Mouse (Mus musculus) Patski (cell line): ENCODE results near the gene Slc45a3. TPM values are rescaled to one million over a fixed set of nuclear protein-coding genes. Genes with fewer than 3 reads are reported as not detected.

Experiments used
- ATAC-seq: fragments of 100-300 bp; one replicate; pipeline ENCODE4 v1.8.0; 2021
- CTCF ChIA-PET: fragments of 350-600 bp; sonication (Branson Sonifier 250); formaldehyde crosslinking; loops from one replicate; lab custom pipeline; 2022; ENCODE audit warnings: inconsistent platforms; lab: Charles Lee
- POLR2A ChIA-PET: fragments of 350-600 bp; sonication (Branson Sonifier 250); formaldehyde crosslinking; loops from one replicate; lab custom pipeline; 2022; ENCODE audit warnings: antibody characterized with exemption, inconsistent platforms; lab: Charles Lee
- DNase-seq: peaks from one replicate; pipeline ENCODE4 v3.0.0-alpha.2; 2011; ENCODE audit warnings: low read depth, low spot score
- H3K27me3 ChIP-seq: fragments of 371-371 bp; one replicate; pipeline ENCODE4 v1.5.1; 2021
- CTCF ChIP-seq: fragments of 100-300 bp; IDR thresholded peaks from one replicate; pipeline ENCODE4 v1.5.1; 2021
- in situ Hi-C: fragments of 300-500 bp; cut with MboI; formaldehyde crosslinking; loops from 3 replicates; pipeline ENCODE4 v1.11.1; 2018; ENCODE audit warnings: low pct_unique_long_range_greater_than_20kb, mixed read lengths
- polyA plus RNA-seq: library from polyadenylated mRNA; unstranded; gene quantifications from one replicate; pipeline ENCODE4 v1.2.3, GENCODE M21; 2021

Slc45a3 gene
- polyA plus RNA-seq, 1 experiment from 2014 or later: 0.65 TPM

- no peak for DNase-seq
- TF ChIP-seq CTCF: no peak
- H3K27me3 ChIP-seq: no peaks in the 10 kb centered on the region
- in situ Hi-C loops: no loop called here
- POLR2A ChIA-PET: interaction anchor here (0.5 kb wide), 1 partner anchor 11 kb away, joined by 3 read pairs; no protein-coding TSS in a partner anchor
- ATAC-seq: no peak
- CTCF ChIA-PET: no interaction called here
Measured at GRCm38 (mm10) chr1:132019876-132020275, 57.1 kb downstream of the Slc45a3 start.

GRCm38 (mm10) chr1:132022107-132022506 lies 59.3 kb downstream of the Slc45a3 start:
- no peak for TF ChIP-seq CTCF
- DNase-seq: no peak
- no peak for ATAC-seq
- ChIA-PET CTCF (no interaction called here), POLR2A (interaction anchor here (0.6 kb wide), 1 partner anchor 215 kb away, joined by 3 read pairs; no protein-coding TSS in a partner anchor)
- in situ Hi-C loops: no loop called here
- no peaks in the 10 kb centered on the region for H3K27me3 ChIP-seq

GRCm38 (mm10) chr1:132026925-132027646 lies 64.3 kb downstream of the Slc45a3 start:
- CTCF ChIA-PET: no interaction called here
- in situ Hi-C loops: no loop called here

GRCm38 (mm10) chr1:132027978-132028377 lies 65.2 kb downstream of the Slc45a3 start:
- ChIA-PET POLR2A (no interaction called here), CTCF (no interaction called here)
- no peaks in the 10 kb centered on the region for H3K27me3 ChIP-seq
- ATAC-seq (no peak), DNase-seq (no peak)
- TF ChIP-seq CTCF: no peak
- in situ Hi-C loops: no loop called here

More at GRCm38 (mm10) chr1:132026925-132027646, 64.3 kb downstream of the Slc45a3 start:
- TF ChIP-seq CTCF: no peak
- H3K27me3 ChIP-seq: no peaks in the 10 kb centered on the region
- POLR2A ChIA-PET: no interaction called here
- no peak for DNase-seq
- ATAC-seq: no peak

GRCm38 (mm10) chr1:132028413-132028812 lies 65.6 kb downstream of the Slc45a3 start:
- TF ChIP-seq CTCF: no peak
- in situ Hi-C loops: no loop called here
- DNase-seq (no peak), ATAC-seq (no peak)
- ChIA-PET CTCF (no interaction called here), POLR2A (no interaction called here)
- H3K27me3 ChIP-seq: no peaks in the 10 kb centered on the region

GRCm38 (mm10) chr1:132030574-132030973 lies 67.8 kb downstream of the Slc45a3 start:
- no peaks in the 10 kb centered on the region for H3K27me3 ChIP-seq
- CTCF ChIA-PET: interaction anchor here (0.9 to 1.3 kb wide), 4 partner anchors 13 to 25 kb away, joined by 3 read pairs; no protein-coding TSS in a partner anchor
- no peak for ATAC-seq
- DNase-seq: no peak
- POLR2A ChIA-PET: interaction anchor here (1.3 kb wide), 1 partner anchor 23 kb away, joined by 4 read pairs; the partner anchor contains the start of gene Elk4
- in situ Hi-C loops: no loop called here
- TF ChIP-seq CTCF: peak; percentile 58

- H3K27me3 ChIP-seq: no peaks in the 10 kb centered on the region
- DNase-seq (no peak), ATAC-seq (no peak)
- no peak for TF ChIP-seq CTCF
- POLR2A ChIA-PET: no interaction called here
- in situ Hi-C loops: no loop called here
- CTCF ChIA-PET: no interaction called here
Measured at GRCm38 (mm10) chr1:132032172-132032571, 69.4 kb downstream of the Slc45a3 start.

Other genes with a start within 250 kb of the Slc45a3 start
- 0.01 TPM for gene Slc26a9, start 218.9 kb upstream of the Slc45a3 start, polyA plus RNA-seq
- not detected for gene Pm20d1, start 165.6 kb upstream of the Slc45a3 start, polyA plus RNA-seq
- gene Slc41a1, start 135.5 kb upstream of the Slc45a3 start, polyA plus RNA-seq: 25.8 TPM
- gene Rab29, start 95.7 kb upstream of the Slc45a3 start, polyA plus RNA-seq: 12.9 TPM
- gene Nucks1, start 52.4 kb upstream of the Slc45a3 start, polyA plus RNA-seq: 37.8 TPM
- 27.3 TPM for gene Elk4, start 44.6 kb downstream of the Slc45a3 start, polyA plus RNA-seq
- 17.7 TPM for gene Mfsd4a, start 105.1 kb downstream of the Slc45a3 start, polyA plus RNA-seq
- 88.8 TPM for gene Cdk18, start 176.7 kb downstream of the Slc45a3 start, polyA plus RNA-seq
- gene Lemd1, start 228.5 kb downstream of the Slc45a3 start, polyA plus RNA-seq: 12.0 TPM
- gene AC124108.1, start 228.5 kb downstream of the Slc45a3 start, polyA plus RNA-seq: 3.4 TPM